Mouse (Mus musculus): Measurements from ENCODE around the gene Cnksr3. TPM values are rescaled to one million over a fixed set of nuclear protein-coding genes. Genes with fewer than 3 reads are reported as not detected.

Gene Cnksr3
- total and polyA plus RNA-seq, 3 experiments, result not detected

DNA sequence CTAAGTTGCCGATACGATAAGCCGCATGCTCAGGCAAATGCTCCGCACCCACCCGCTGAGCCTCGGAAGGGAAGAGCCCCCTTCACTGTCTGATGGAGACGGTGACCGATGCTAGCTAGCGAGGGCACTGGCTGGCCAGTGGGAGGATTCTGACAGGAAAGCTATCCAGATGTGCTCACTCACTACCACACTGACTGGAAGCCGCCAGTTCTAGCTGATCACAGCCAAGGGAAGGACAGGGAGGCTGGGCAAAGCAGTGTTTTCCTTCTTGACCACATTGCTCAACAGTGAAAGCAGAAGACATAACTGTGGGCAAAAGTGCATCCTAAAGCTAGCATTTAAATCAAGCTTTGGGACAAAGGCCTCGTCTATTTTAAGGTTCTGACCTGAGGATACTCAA, 4.7 kb downstream of the Cnksr3 start:
- Histone ChIP-seq H3K9ac (ENCODE audit: control insufficient read depth, low read depth, low read length, poor library complexity, severe bottlenecking) (no peak overlapping the region), H3K4me3 (ENCODE audit: control insufficient read depth in 1 of 2, insufficient read depth in 1 of 2, low read depth in 2 of 2, low read length in 2 of 2) (no peak overlapping the region), H3K4me1 (ENCODE audit: control insufficient read depth in 1 of 2, insufficient read depth in 2 of 2, low read length in 2 of 2) (no peaks in the 10 kb centered on the region), H3K9me3 (replicated peaks; ENCODE audit: insufficient read depth, low read length) (no peaks in the 10 kb centered on the region), H3K36me3 (ENCODE audit: control insufficient read depth in 1 of 2, insufficient read depth in 2 of 2, low read length in 2 of 2) (no peaks in the 10 kb centered on the region), H3K27ac (ENCODE audit: control insufficient read depth, low read depth, low read length) (no peak overlapping the region), H3K79me2 (ENCODE audit: control insufficient read depth, insufficient read depth, low read length, poor library complexity) (no peaks in the 10 kb centered on the region), H3K27me3 (ENCODE audit: control insufficient read depth in 1 of 2, insufficient read depth in 2 of 2, low read length in 2 of 2) (no peaks in the 10 kb centered on the region)
- no peak for DNase-seq (ENCODE audit: low read depth, low spot score)
- TF ChIP-seq POLR2AphosphoS5 (IDR thresholded peaks at IDR 0.05; ENCODE audit: borderline replicate concordance, low read depth, low read length) (no peak), SIN3A (IDR thresholded peaks at IDR 0.05; ENCODE audit: low read length) (no peak), BHLHE40 (IDR thresholded peaks at IDR 0.05; ENCODE audit: borderline replicate concordance, low read depth, low read length) (no peak), POLR2A (IDR thresholded peaks at IDR 0.05; ENCODE audit: control insufficient read depth in 1 of 2, insufficient read depth in 1 of 2, low read depth in 1 of 2, low read length in 2 of 2, poor library complexity in 1 of 2) (no peak)

DNA sequence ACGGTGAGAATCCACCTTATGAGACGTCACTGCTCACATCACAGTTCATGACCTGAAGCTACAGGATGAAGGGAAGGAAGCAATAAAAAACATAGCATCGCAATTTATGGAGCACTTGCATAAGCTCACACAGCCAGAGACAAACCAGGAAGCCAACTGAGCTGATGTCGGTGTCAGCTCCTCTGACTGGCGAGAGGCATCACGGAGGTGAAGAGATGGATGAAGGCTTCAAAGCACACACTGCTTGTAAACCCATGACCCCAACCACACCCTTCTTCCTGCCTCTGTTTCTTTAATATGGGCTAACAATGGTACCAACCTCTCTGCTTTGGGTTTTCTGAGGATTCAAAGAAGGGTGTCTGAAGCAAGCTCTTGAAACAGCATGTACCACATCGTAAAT, 5.5 kb downstream of the Cnksr3 start:
- no peak overlapping the region for H3K9ac ChIP-seq (ENCODE audit: control insufficient read depth, low read depth, low read length, poor library complexity, severe bottlenecking)
- no peaks in the 10 kb centered on the region for H3K4me1 ChIP-seq (ENCODE audit: control insufficient read depth in 1 of 2, insufficient read depth in 2 of 2, low read length in 2 of 2)
- H3K27me3 ChIP-seq (ENCODE audit: control insufficient read depth in 1 of 2, insufficient read depth in 2 of 2, low read length in 2 of 2), result no peaks in the 10 kb centered on the region
- H3K27ac ChIP-seq (ENCODE audit: control insufficient read depth, low read depth, low read length), result no peak overlapping the region
- DNase-seq (ENCODE audit: low read depth, low spot score), result no peak
- no peaks in the 10 kb centered on the region for H3K9me3 ChIP-seq (replicated peaks; ENCODE audit: insufficient read depth, low read length)
- no peaks in the 10 kb centered on the region for H3K36me3 ChIP-seq (ENCODE audit: control insufficient read depth in 1 of 2, insufficient read depth in 2 of 2, low read length in 2 of 2)
- TF ChIP-seq MYC (IDR thresholded peaks at IDR 0.05; ENCODE audit: low read depth, low read length) (no peak), TBP (IDR thresholded peaks at IDR 0.05; ENCODE audit: low read depth, low read length) (no peak), KAT2A (conservative IDR thresholded peaks at IDR 0.05; ENCODE audit: low read depth, low read length) (no peak), CTCF (IDR thresholded peaks at IDR 0.05 in 2 of 3, conservative IDR thresholded peaks at IDR 0.05 in 1 of 3; ENCODE audit: control insufficient read depth in 1 of 3, insufficient read depth in 1 of 3, low read depth in 2 of 3, low read length in 3 of 3, poor library complexity in 1 of 3, severe bottlenecking in 1 of 3) (no peak), TCF12 (IDR thresholded peaks at IDR 0.05; ENCODE audit: low read depth, low read length) (no peak), ZMIZ1 (IDR thresholded peaks at IDR 0.05; ENCODE audit: low read depth, low read length) (no peak), E2F4 (IDR thresholded peaks at IDR 0.05; ENCODE audit: borderline replicate concordance, low read depth, low read length) (no peak), ETS1 (IDR thresholded peaks at IDR 0.05; ENCODE audit: low read depth, low read length) (no peak), SMC3 (IDR thresholded peaks at IDR 0.05; ENCODE audit: low read depth, low read length) (no peak), USF1 (IDR thresholded peaks at IDR 0.05; ENCODE audit: low read depth, low read length) (no peak), NRF1 (IDR thresholded peaks at IDR 0.05; ENCODE audit: insufficient read depth, low read depth, low read length, poor library complexity, severe bottlenecking) (no peak), POLR2A (IDR thresholded peaks at IDR 0.05; ENCODE audit: control insufficient read depth in 1 of 2, insufficient read depth in 1 of 2, low read depth in 1 of 2, low read length in 2 of 2, poor library complexity in 1 of 2) (no peak), MXI1 (IDR thresholded peaks at IDR 0.05; ENCODE audit: low read depth, low read length) (no peak), TAL1 (IDR thresholded peaks at IDR 0.05; ENCODE audit: low read length) (no peak), USF2 (IDR thresholded peaks at IDR 0.05; ENCODE audit: borderline replicate concordance in 1 of 2, insufficient read depth in 1 of 2, low read depth in 1 of 2, low read length in 2 of 2) (no peak), BHLHE40 (IDR thresholded peaks at IDR 0.05; ENCODE audit: borderline replicate concordance, low read depth, low read length) (no peak)
- H3K4me3 ChIP-seq (ENCODE audit: control insufficient read depth in 1 of 2, insufficient read depth in 1 of 2, low read depth in 2 of 2, low read length in 2 of 2), result no peak overlapping the region
- H3K79me2 ChIP-seq (ENCODE audit: control insufficient read depth, insufficient read depth, low read length, poor library complexity), result no peaks in the 10 kb centered on the region

Measured in MEL (cell line).